Mouse (Mus musculus) frontal cortex, postnatal 10 days (tissue): Measurements from ENCODE around the gene Slc25a12.
A peak's percentile ranks its signal among the peaks of the same experiment; 100 is the strongest.
"Not testable (repeated sequence)": the region's sequence is repeated elsewhere in the genome, so short reads cannot be mapped to it uniquely, and the experiment has no call there.

Experiments used
- DNase-seq, 2 experiments: peaks; one replicate each; pipeline ENCODE4 v3.0.0; 2022; ENCODE audit warnings: low spot score in 2 of 2, mixed read lengths in 1 of 2

Slc25a12 gene

DNA sequence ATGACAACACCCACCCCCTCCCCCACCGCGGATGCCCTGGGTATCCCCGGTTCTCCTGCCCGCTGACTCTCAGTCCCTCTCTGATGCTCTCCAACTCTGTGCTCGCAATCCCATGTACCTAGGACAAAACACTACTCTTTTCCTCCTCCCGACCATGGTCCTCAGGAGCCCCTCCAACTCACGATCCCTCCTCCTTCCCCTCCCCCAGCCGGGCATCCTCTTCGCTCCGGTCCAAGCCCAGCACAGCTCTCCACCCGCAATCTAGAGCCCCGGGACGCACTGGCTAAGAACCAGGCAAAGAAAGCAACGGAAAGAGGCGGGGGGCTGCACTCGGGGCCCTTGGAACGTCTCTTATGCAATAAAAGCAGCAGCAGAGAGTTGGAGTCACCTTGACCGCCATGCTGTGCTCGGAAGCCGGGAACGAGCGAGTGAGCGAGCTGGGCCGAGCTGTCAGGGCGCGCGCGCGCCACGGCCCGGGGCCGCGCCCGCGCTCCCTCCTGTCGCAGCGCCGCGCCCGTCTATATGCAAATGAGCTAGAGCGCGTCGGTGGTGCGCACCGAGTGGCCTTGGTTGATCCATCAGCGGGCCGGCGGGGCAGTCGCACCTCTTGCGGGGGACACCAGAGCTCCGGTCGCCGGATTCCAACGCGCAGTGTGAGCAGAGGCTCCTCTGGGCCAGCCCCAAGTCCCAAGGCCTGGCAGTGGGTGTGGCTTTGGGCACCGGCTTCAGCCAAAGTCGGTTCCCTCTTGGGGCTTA is at the start of gene Slc25a12:
Gene Slc25a12 (minus strand): TSS at position 625 of the 756 bp plus-strand sequence.
- peak; percentile 57 to 69 for DNase-seq

DNA sequence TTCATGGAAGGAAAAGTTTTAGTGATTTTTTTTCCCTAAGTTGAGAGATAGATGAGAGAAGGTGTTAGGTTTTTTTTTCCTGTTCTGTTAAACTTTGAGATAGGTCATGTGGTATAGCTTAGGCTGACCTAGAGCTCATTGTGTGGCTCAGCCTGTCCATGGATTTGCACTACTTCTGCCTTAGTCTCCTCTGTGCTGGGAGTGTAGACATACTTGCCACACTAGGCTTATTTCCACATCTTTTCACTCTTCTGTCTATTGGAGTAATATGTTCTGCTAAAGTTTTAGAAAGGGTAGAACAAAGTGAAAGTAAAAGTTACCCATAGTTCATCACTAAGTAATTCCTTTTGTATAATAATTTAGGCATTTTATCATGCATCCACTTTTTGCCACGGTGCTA is 38.1 kb upstream of the Slc25a12 start:
- no peak for DNase-seq

DNA sequence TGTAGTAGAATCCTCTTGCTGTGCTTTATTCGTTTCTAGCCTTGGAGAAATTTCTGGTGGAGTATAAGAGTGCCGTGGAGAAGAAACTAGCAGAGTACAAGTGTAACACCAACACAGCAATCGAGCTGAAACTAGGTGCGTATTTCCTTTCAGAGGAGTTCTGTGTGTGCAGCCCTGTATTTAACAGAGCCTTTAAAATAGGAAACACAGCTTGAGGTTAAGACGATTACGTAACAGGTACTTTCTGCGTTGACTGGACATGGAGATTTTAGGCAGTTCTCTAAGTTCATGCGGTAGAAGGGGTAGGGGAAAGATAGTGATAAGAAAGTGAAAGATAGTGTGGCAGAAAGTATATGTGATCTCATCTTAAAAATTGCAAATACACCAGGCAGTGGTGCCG is 22.3 kb upstream of the Slc25a12 start:
- no peak for DNase-seq

GRCm38 (mm10) chr2:71388951-71389763 is 21.6 kb upstream of the Slc25a12 start, which contains the start of gene Hat1:
TSS of gene Hat1 (plus strand) at chr2:71388958.
- DNase-seq = peak; percentile 92 to 95

DNA sequence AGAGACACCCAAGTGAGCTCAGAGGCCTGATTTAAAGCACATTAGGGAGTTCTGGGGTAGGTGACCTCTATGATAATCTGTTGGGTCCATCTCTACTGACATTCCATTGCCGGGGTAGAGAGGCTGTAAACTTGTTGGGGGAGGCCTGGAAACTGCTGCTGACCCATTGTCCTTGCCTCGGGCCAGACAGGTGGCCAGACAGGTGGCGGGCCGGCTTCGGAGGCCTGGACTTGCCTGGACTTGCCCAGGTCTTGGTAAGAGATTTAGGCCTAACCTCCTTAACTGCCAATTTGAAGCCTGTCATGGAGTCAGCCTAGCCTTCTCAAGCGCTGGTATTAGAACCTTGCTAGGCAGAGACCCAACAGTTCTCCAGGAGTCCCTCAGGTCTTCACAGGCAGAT is 20.2 kb upstream of the Slc25a12 start:
- DNase-seq = no peak

- no peak for DNase-seq
Measured at GRCm38 (mm10) chr2:71383890-71384289, 16.3 kb upstream of the Slc25a12 start.

- DNase-seq = no peak
Measured at GRCm38 (mm10) chr2:71381962-71382361, 14.4 kb upstream of the Slc25a12 start.

DNA sequence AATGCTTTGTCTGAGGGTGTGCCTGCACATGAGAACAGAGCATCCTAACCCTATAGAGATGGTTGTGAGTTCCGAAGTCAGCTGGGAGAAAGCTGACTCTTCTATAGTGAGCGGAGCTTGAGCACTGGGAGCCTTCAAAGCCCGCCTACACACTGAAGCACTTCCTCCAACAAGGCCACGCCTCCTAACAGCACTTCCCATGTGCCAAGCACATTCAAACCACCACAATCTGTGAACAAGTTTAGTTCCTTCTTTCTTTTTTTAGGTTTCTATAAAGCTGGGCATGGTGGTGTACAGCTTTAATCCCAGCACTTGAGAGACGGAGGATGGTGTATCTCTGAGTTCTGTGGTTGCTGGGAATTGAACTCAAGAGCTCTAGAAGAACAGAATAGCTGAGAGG is 9.9 kb upstream of the Slc25a12 start:
- DNase-seq = no peak

DNA sequence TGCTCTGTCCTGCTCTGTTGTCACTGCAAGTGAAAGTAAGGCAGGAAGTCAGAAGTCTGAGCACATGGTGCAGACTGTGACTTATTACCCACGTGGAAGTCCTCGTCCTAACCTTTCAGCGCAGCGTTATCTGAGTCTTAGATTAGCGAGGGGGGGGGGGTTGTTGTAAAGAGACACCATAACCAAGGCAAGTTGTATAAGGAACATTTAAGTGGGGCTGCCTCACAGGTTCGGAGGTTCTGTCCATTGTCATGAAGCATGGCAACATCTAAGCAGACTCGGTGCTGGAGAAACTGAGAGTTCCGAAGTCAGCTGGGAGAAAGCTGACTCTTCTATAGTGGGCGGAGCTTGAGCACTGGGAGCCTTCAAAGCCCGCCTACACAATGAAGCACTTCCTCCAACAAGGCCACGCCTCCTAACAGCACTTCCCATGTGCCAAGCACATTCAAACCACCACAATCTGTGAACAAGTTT is 8.9 kb upstream of the Slc25a12 start:
- DNase-seq = no peak

DNA sequence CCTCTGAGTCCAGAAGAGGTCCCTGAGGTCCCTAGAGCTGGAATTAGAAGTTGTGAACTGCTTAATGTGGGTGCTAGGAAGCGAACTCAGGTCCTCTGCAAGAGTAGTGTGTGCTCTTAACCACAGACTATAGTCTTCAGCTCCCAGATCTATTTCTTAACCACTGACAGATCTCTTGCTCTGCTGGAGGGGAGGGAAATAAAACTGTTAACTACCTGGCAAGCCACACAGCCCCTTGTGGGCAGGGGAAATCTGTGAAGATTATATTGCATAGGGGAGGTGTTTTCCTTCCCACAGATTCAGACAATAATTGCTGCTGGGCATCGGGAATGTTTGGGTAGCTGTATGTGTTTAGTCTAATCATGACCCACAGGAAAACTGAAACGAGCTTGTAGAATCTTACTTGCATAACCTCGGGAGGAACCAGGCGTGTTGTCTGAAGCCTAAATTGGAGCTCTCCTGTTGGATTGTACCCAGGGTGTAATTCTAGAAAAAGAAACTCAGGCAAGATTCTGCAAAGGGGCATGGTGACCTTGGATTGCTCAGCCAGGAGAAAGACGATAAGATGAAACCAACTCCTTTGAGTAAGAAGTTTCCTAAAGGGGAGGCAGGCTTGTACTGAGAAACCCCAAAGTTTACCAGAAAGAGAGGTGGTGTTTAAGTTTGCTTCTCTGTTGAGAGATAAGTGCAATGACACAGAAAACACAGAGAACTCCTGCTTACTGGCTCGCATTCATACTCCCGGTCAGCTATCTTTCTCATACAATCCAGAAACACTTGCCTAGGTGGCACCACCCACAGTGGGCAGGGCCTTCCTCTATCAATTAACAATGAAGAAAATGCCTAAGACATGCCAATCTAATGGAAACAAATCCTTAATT is 7.0 kb upstream of the Slc25a12 start:
- DNase-seq = no peak

DNA sequence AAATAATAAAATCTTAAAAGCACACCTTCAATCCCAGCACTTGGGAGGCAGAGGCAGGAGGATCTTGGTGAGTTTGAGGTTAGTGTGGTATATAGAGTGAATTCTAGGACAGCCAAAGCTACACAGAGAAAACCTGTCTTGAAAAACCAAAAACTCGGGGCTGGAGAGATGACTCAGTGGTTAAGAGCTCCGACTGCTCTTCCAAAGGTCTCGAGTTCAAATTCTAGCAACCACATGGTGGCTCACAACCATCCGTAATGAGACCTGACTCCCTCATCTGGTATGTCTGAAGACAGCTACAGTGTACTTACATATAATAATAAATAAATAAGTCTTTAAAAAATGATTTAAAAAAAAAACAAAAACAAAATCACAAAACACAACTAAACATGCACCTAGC is 4.7 kb upstream of the Slc25a12 start:
- not testable (repeated sequence) for DNase-seq

DNA sequence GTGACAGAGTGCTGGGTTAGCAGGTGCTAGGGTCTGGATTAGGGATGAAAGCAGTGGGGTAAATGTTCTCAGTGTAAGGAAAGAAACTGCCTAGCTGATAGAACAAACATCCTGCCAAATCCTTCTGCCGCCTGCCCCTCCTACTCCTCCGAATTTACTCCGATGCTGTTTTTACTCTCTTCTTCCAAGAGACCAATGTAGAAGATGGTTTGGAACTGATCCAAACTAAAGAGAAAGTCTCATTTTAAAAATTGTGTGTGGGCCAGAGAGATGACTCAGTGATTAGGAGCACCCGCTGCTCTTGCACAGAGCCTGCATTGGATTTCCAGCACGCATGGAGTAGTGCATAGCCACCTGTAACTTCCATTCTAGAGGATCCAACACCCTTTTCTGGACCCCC is 4.2 kb upstream of the Slc25a12 start:
- DNase-seq = peak in 1 of 2 experiments; percentile 31

GRCm38 (mm10) chr2:71368086-71368485 is 537 bp upstream of the Slc25a12 start:
- no peak for DNase-seq

DNA sequence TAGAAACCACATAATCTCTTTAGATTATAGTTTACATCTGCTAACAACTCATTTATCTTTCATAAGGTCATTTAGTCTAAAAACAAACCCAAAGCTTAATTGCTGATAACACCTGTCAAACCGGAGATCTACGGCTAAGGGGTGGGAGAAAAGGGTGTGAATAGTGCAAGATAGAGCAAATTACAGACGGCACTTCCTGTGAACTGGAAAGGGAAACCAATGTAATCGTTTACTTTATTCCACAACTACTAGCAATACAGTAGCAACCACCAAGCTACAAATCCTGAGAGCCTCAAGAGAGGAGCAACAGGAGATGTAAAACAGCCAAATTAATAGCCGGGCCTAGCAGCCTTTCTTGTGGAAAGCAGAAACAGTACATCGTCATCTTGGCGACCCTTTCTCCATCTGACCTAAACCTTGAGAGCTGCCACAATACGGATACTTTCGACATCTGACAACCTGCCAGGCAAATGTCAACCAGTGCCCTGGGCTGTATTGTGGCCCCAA is 878 bp downstream of the Slc25a12 start:
- DNase-seq = no peak

GRCm38 (mm10) chr2:71360192-71360591 is 7.4 kb downstream of the Slc25a12 start:
- no peak for DNase-seq

- DNase-seq = no peak
Measured at GRCm38 (mm10) chr2:71358347-71358746, 9.2 kb downstream of the Slc25a12 start.

DNA sequence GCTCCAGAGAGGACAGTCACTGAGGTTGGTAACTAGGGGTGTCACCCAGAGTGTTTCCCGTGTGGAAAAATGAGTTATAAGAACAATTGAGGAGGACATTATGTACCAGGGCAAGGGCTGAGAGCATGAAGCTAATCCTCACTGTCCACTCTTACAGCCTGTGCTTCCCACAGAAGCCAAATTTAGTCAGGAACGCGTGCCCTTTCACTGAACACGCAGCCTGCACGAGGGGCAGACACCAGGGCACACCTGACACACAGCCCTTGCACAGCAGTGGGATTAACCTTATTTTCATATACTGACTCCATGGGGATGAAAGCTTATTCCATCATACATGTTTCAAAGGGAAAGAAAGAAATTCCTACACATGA is 13.5 kb downstream of the Slc25a12 start:
- no peak for DNase-seq

DNA sequence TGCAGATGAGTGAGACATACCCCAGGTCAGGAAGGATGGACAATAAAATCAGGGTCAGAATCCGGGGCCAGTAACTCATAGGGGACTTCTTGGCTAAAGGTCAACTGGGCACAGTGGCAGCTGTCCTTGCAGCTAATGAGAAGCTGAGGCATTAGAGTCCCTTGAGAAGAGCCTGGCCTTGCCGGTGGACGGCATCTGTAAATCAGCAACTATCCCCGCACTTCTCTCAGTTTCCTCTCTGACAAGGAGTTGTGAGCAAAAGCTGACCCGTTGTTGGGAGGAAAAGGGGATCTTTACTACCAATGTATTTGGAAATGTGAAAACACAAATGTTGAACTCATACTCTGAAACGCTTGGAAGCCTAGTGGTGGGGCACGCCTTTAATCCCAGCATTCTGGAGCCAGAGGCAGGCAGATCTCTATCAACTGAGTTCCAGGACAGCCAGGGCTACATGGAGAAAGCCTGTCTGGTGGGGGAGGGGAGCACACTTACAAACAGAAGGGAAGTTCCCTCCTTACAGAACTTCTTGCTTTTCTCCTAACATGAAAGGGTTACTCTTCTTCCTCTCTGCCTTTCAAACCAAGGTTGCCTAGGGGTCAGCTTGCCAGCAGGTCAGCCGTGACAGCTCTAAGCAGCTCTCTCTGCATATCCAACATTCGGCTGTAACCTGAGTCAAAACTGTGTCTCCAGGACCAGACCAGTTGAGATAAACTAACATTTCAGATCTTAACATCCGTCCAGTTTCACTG is 14.1 kb downstream of the Slc25a12 start:
- DNase-seq = no peak

DNA sequence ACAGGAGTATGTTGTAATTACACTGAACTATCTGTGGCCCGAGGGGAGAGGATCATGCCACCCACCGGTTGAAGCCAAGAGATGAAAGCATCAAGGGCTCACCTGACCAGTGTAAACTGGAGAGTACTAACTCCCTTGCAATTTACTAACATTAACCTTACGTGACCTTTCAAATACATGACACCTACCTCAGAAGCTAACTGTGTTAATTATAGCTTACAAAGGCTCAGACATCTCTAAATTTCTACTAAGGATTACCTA is 15.9 kb downstream of the Slc25a12 start:
- DNase-seq = no peak

DNA sequence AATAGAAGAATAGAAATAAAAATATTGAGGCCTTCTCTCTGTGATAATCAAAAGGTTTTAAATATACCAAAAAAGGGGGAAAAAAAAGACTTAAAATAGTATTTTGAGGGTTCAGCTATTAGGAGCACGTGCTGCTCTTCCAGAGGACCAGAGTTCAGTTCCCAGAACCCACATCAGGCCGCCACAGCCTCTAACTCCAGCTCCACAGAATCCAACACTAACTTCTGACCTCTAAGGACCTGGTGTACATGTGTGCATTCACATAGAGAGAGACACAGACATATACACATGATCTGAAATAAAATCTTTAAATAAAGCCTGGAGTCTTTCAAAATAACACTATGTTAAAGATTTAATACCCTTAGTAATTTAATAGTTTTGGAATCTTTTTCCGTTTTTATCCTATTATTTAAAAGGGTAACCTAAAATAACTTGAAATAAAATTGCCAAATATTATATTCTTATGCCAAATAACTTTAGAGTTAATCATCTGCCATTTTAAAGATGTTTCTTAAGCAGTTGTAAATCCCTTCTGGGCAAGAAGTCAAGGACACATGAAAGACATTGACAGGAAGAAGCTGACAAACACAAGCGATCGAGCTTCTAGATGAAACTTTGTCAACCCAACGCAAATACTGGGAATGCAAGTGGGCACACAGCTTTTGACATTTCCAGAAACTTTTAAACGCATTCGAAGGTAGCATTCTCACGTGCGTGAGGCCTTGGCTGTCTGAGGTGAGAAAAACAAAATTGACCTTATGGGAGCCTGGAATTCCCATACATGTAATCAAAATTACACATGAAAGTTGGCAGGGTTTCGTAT is 16.4 kb downstream of the Slc25a12 start:
- DNase-seq = no peak
